Mouse (Mus musculus) heart, postnatal 0 days (tissue): ENCODE data around the gene Anks1.

Experiments used
- CTCF ChIP-seq: IDR thresholded peaks from 2 replicates; pipeline ENCODE4 v1.5.1; 2016; ENCODE audit warnings: antibody characterized with exemption, control low read depth, low read depth
- EP300 ChIP-seq: IDR thresholded peaks from 2 replicates; pipeline ENCODE4 v1.6.1; 2016; ENCODE audit warnings: antibody characterized with exemption, low read depth

- TF ChIP-seq CTCF (no peak), EP300 (no peak)
These were observed 131.5 kb downstream of the Anks1 start for GRCm38 (mm10) chr17:28040620-28041019.
